Mouse (Mus musculus) cerebellum, adult 2 months (tissue): ENCODE measurements around the gene Cstl1. TPM values are rescaled to one million over a fixed set of nuclear protein-coding genes. Genes with fewer than 3 reads are reported as not detected.

Experiments used
- DNase-seq, 2 experiments: peaks; one replicate each; pipeline ENCODE4 v3.0.0; 2021
- H3K27ac ChIP-seq: fragments of 200-500 bp; 2 replicates; pipeline ENCODE4 v1.5.1; 2012; ENCODE audit warnings: low read length, control low read depth, inconsistent platforms; ENCODE audit not compliant: insufficient read depth
- H3K27me3 ChIP-seq: fragments of 200-500 bp; 2 replicates; pipeline ENCODE4 v1.6.1; 2012; ENCODE audit warnings: inconsistent platforms, mild to moderate bottlenecking, low read length, moderate library complexity; ENCODE audit not compliant: control insufficient read depth, insufficient read depth
- H3K4me1 ChIP-seq: fragments of 200-500 bp; 2 replicates; pipeline ENCODE4 v1.6.1; 2011; ENCODE audit warnings: low read length; ENCODE audit not compliant: control insufficient read depth, insufficient read depth
- H3K4me3 ChIP-seq: fragments of 200-500 bp; replicated peaks from 2 replicates; pipeline ENCODE3; 2011; ENCODE audit warnings: mild to moderate bottlenecking, low read depth, low read length, control low read depth; ENCODE audit not compliant: insufficient read depth
- CTCF ChIP-seq: fragments of 200-500 bp; IDR thresholded peaks from 2 replicates; pipeline ENCODE4 v1.5.1; 2011; ENCODE audit warnings: low read depth, mild to moderate bottlenecking, control low read depth, low read length, moderate library complexity, borderline replicate concordance; ENCODE audit not compliant: insufficient read depth
- POLR2A ChIP-seq: fragments of 200-500 bp; IDR thresholded peaks from 2 replicates; pipeline ENCODE4 v1.6.1; 2011; ENCODE audit warnings: low read length, control low read depth, borderline replicate concordance; ENCODE audit not compliant: insufficient read depth
- WGBS: fragments of 180-500 bp; shearing (Covaris S2); methylation state at CpG from one replicate; pipeline ENCODE4 v1.1.7; 2018; 5-methylcytosine and 5-hydroxymethylcytosine counted together
- polyA plus RNA-seq: library from polyadenylated mRNA; depleted of rRNA; stranded (reverse); fragments of >200 nt; gene quantifications from 2 replicates; pipeline ENCODE4 v1.2.3, GENCODE M21; 2012; rRNA removed

The Cstl1 gene
- polyA plus RNA-seq, 1 experiment = not detected

GRCm38 (mm10) chr2:148781709-148782108 is 31.6 kb downstream of the Cstl1 start, which contains the start of gene 8030411F24Rik:
Gene 8030411F24Rik, plus strand, starts transcription at chr2:148782009.
- Histone ChIP-seq H3K27me3 (no peaks in the 10 kb centered on the region), H3K4me3 (no peak within 1 kb of the TSS), H3K27ac (no peak within 1 kb of the TSS), H3K4me1 (no peaks in the 10 kb centered on the region)
- 14% methylated on average over 1 of the region's 1 CpGs for WGBS
- no peak for DNase-seq
- TF ChIP-seq CTCF (no peak), POLR2A (no peak)

DNA sequence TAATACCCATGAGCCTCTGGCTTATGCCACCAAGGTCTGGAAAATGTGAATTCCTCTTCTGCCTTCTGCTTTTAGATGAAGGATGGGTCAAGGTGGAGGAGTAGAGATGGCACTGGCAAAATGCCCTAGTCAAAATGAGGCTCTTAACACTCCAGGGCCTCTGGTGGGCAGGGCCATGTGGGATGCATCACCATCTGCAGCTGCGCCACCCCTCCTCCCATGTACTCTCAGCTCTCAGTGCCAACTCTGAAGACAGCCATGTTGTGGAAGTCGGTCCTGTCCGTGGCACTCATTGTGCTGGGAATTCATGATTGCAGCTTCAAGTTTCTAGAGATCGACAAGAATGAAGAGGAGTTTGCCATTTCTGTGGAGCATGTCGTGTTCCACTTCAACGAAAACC is 39.0 kb downstream of the Cstl1 start, which contains the start of gene Cst12:
Cst12 (plus strand) TSS at position 220 of the 400 bp plus-strand sequence.
- no peak for DNase-seq
- no peak within 1 kb of the TSS for H3K27ac ChIP-seq
- no peaks in the 10 kb centered on the region for H3K27me3 ChIP-seq
- no peaks in the 10 kb centered on the region for H3K4me1 ChIP-seq
- H3K4me3 ChIP-seq = no peak within 1 kb of the TSS
- WGBS = 89% methylated on average over 6 of the region's 6 CpGs
- TF ChIP-seq CTCF (no peak), POLR2A (no peak)

GRCm38 (mm10) chr2:148798485-148798884 is 48.3 kb downstream of the Cstl1 start, which contains the start of gene Cst8:
Gene Cst8, plus strand, starts transcription at chr2:148798785.
- 92% methylated on average over 1 of the region's 1 CpGs for WGBS
- H3K27me3 ChIP-seq = no peaks in the 10 kb centered on the region
- TF ChIP-seq POLR2A (no peak), CTCF (no peak)

GRCm38 (mm10) chr2:148801491-148801921 is 51.3 kb downstream of the Cstl1 start:
- Histone ChIP-seq H3K27me3 (no peaks in the 10 kb centered on the region), H3K4me1 (peaks cover 12% of the 10 kb centered on the region), H3K4me3 (no peak overlapping the region), H3K27ac (peak overlapping the region; percentile 58)
- WGBS = 11% methylated on average over 3 of the region's 3 CpGs
- peak; percentile 66 to 86 for DNase-seq
- no peak for TF ChIP-seq CTCF
- no peak for TF ChIP-seq POLR2A

More at GRCm38 (mm10) chr2:148798485-148798884, 48.3 kb downstream of the Cstl1 start, which contains the start of gene Cst8:
- H3K4me3 ChIP-seq = no peak within 1 kb of the TSS
- H3K4me1 ChIP-seq = peaks cover 12% of the 10 kb centered on the region
- DNase-seq = no peak
- no peak within 1 kb of the TSS for H3K27ac ChIP-seq

Other genes starting within 250 kb of the Cstl1 start
- gene Nxt1, start 77.8 kb upstream of the Cstl1 start, polyA plus RNA-seq = 26.8 and 27.8 TPM in 2 replicates
- gene Gzf1, start 69.3 kb upstream of the Cstl1 start, polyA plus RNA-seq = 17.8 and 18.7 TPM in 2 replicates
- gene Napb, start 17.9 kb upstream of the Cstl1 start, polyA plus RNA-seq = 189 and 192 TPM in 2 replicates
- not detected in 2 replicates for gene Cst11, start 21.1 kb downstream of the Cstl1 start, polyA plus RNA-seq
- gene 8030411F24Rik, start 31.7 kb downstream of the Cstl1 start, polyA plus RNA-seq = not detected in 2 replicates
- not detected in 2 replicates for gene Cst12, start 39.0 kb downstream of the Cstl1 start, polyA plus RNA-seq
- gene Cst8, start 48.4 kb downstream of the Cstl1 start, polyA plus RNA-seq = not detected in 2 replicates
- gene Cst13, start 69.7 kb downstream of the Cstl1 start, polyA plus RNA-seq = not detected in 2 replicates
- gene Cst9, start 84.8 kb downstream of the Cstl1 start, polyA plus RNA-seq = not detected in 2 replicates
- not detected in 2 replicates for gene 9230104L09Rik, start 114.7 kb downstream of the Cstl1 start, polyA plus RNA-seq
- 1,975 and 2,220 TPM in 2 replicates for gene Cst3, start 125.3 kb downstream of the Cstl1 start, polyA plus RNA-seq